Mouse (Mus musculus) hindbrain, embryonic 15.5 days (tissue): ENCODE measurements at regions not wholly inside any gene's neighbourhood (a gene's known extent, or its start where the extent isn't known, plus 50 kb on each side); places are given as distances from the start of the nearest gene placed in this dataset.

Source experiments
- ATAC-seq: fragments of 200-750 bp; cut with Nextera tagmentation; 2 replicates; pipeline ENCODE4 v1.8.0; 2017; ENCODE audit warnings: low read depth, moderate number of reproducible peaks, moderate TSS enrichment; ENCODE audit not compliant: low FRiP score
- H3K27ac ChIP-seq: fragments of 300-500 bp; sonication (generic); replicated peaks from 2 replicates; pipeline ENCODE4 v1.5.1; 2015; ENCODE audit warnings: mild to moderate bottlenecking, inconsistent platforms
- H3K27me3 ChIP-seq: fragments of 300-500 bp; sonication (generic); 2 replicates; pipeline ENCODE4 v1.6.1; 2015; ENCODE audit warnings: control low read depth, inconsistent platforms
- H3K36me3 ChIP-seq: fragments of 300-500 bp; sonication (generic); 2 replicates; pipeline ENCODE4 v1.6.1; 2015; ENCODE audit warnings: control low read depth, inconsistent platforms
- H3K4me1 ChIP-seq: fragments of 300-500 bp; sonication (generic); replicated peaks from 2 replicates; pipeline ENCODE4 v1.6.1; 2015; ENCODE audit warnings: control low read depth, inconsistent platforms
- H3K4me2 ChIP-seq: fragments of 300-500 bp; sonication (generic); 2 replicates; pipeline ENCODE4 v1.6.1; 2015; ENCODE audit warnings: moderate library complexity, mild to moderate bottlenecking, inconsistent platforms
- H3K4me3 ChIP-seq: fragments of 300-500 bp; sonication (generic); 2 replicates; pipeline ENCODE4 v1.5.1; 2015; ENCODE audit warnings: mild to moderate bottlenecking, inconsistent platforms
- H3K9ac ChIP-seq: fragments of 300-500 bp; sonication (generic); 2 replicates; pipeline ENCODE4 v1.6.1; 2015; ENCODE audit warnings: inconsistent platforms
- H3K9me3 ChIP-seq: fragments of 300-500 bp; sonication (generic); 2 replicates; pipeline ENCODE4 v1.6.1; 2016; ENCODE audit warnings: control low read depth, inconsistent platforms
- WGBS: fragments of 180-500 bp; shearing (Covaris S2); methylation state at CpG from one replicate; pipeline ENCODE4 v1.1.7; 2015; 5-methylcytosine and 5-hydroxymethylcytosine counted together

DNA sequence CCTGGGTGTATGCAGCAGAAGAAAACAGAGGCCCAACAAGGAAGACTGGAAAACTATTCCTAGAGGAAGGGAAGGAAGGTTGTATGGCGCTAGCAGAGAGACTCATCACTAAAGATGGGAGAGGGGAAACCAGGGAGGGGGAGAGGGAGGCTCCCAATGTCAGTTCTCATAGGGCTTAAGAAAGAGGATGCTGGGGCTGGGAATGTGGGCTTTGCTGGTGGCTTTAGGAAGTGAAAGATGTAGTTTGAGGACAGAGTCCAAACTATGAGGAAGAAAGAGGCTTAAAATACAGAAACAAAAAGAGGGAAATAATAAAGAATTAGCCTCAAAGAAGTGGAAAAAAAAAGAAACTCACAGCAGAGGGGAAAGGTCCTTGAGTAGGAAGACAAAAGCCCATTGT lies 357.0 kb downstream of the Foxo1 start:
- no peak overlapping the region for H3K9ac ChIP-seq
- H3K27me3 ChIP-seq, result no peaks in the 10 kb centered on the region
- 74% methylated on average over 1 of the region's 1 CpGs for WGBS
- no peak overlapping the region for H3K4me3 ChIP-seq
- no peak overlapping the region for H3K27ac ChIP-seq
- no peak overlapping the region for H3K4me2 ChIP-seq
- no peaks in the 10 kb centered on the region for H3K4me1 ChIP-seq
- no peak for ATAC-seq
- H3K36me3 ChIP-seq, result no peaks in the 10 kb centered on the region
- no peaks in the 10 kb centered on the region for H3K9me3 ChIP-seq

DNA sequence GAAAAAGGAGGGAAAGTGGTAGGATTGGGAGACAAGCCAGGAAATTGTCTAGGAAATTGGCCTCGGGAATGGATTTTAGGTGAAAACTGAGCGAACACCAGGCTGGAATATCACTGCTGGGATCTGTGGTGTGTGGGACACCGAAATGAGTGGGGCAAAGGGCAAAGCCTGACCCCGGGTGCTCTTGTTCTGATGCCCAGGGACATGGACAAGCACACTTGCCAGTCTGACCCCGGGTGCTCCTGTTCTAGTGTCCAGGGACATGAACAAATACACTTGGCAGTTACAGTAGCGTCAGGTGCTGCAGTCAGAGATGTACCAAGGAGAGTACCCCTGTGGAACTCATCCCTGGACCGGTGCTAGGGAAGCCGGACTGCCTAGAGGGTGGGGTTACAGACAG lies 354.4 kb downstream of the Foxo1 start:
- Histone ChIP-seq H3K4me1 (no peaks in the 10 kb centered on the region), H3K27me3 (no peaks in the 10 kb centered on the region), H3K36me3 (no peaks in the 10 kb centered on the region), H3K9me3 (no peaks in the 10 kb centered on the region), H3K9ac (no peak overlapping the region), H3K4me3 (no peak overlapping the region), H3K27ac (no peak overlapping the region), H3K4me2 (no peak overlapping the region)
- WGBS, result 92% methylated on average over 8 of the region's 8 CpGs
- no peak for ATAC-seq

DNA sequence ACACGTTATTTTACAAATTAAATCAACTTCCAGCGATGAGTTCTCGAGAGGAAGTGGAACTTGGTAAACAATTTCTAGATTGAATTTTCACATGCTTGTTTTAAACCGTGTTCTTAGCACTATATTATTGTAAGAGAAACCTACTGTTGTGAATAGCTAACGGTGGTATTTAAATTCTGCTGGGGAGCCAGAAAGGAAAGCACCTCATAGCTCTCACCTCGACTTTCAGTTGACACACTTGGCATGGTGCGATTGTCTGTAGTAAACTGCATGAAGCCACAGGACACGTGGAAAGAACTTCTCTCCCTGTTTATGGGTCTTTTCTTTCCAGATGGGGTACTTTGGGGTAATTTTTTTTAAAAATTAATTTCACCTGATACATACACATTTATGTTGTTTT lies 353.8 kb downstream of the Foxo1 start:
- H3K27ac ChIP-seq, result no peak overlapping the region
- WGBS, result 89% methylated on average over 8 of the region's 8 CpGs
- no peak overlapping the region for H3K4me2 ChIP-seq
- H3K36me3 ChIP-seq, result no peaks in the 10 kb centered on the region
- ATAC-seq, result no peak
- H3K27me3 ChIP-seq, result no peaks in the 10 kb centered on the region
- no peaks in the 10 kb centered on the region for H3K9me3 ChIP-seq
- no peaks in the 10 kb centered on the region for H3K4me1 ChIP-seq
- no peak overlapping the region for H3K4me3 ChIP-seq
- H3K9ac ChIP-seq, result no peak overlapping the region

- Histone ChIP-seq H3K9ac (no peak overlapping the region), H3K27ac (no peak overlapping the region), H3K4me1 (no peaks in the 10 kb centered on the region), H3K9me3 (no peaks in the 10 kb centered on the region), H3K27me3 (no peaks in the 10 kb centered on the region), H3K36me3 (no peaks in the 10 kb centered on the region), H3K4me3 (no peak overlapping the region), H3K4me2 (no peak overlapping the region)
- 92% methylated on average over 2 of the region's 2 CpGs for WGBS
- no peak for ATAC-seq
These were observed 350.7 kb downstream of the Foxo1 start for GRCm38 (mm10) chr3:52618925-52619224.

- 86% methylated on average over 7 of the region's 7 CpGs for WGBS
These were observed 350.2 kb downstream of the Foxo1 start for GRCm38 (mm10) chr3:52618212-52618924.

DNA sequence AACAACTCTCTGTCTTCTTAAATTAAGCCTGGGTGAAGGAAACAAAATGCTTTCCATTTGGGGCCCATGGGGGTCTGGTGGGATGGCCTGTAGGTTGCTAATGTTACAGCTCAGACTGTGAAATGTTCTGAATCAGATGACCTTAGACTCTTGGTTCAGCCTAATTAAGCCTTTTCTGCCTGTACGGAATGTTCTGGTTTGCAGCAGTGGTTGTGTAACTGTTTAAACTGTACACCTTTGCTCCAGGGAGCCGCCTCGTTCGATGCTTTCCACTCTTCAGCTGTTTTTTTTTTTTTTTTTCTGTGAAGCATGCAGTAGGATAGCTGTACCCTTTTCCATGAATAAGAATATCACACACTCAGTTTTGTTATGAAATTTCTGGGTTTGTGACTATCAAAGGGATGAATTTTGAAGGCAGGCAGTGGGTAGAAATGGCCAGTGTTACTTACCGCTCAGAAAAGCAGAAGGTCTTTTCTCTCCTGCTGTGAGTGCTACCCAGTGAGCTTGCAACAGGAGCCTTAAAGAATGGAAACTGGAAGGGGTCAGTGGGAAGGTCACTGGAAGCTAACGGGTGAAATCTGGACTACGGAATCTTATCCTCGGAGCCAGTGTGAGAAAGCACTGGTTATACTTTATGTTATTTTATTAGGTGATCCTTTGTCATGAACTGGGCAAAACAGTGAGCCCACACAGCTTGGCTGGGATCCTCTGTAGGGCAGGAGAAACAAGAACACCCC lies 349.4 kb downstream of the Foxo1 start:
- no peaks in the 10 kb centered on the region for H3K4me1 ChIP-seq
- no peak overlapping the region for H3K4me3 ChIP-seq
- WGBS, result 38% methylated on average over 8 of the region's 8 CpGs
- H3K9ac ChIP-seq, result no peak overlapping the region
- H3K27ac ChIP-seq, result no peak overlapping the region
- H3K4me2 ChIP-seq, result no peak overlapping the region
- no peaks in the 10 kb centered on the region for H3K36me3 ChIP-seq
- H3K9me3 ChIP-seq, result no peaks in the 10 kb centered on the region
- H3K27me3 ChIP-seq, result no peaks in the 10 kb centered on the region
- ATAC-seq, result no peak

More at GRCm38 (mm10) chr3:52618212-52618924, 350.2 kb downstream of the Foxo1 start:
- H3K4me1 ChIP-seq, result no peaks in the 10 kb centered on the region
- H3K36me3 ChIP-seq, result no peaks in the 10 kb centered on the region
- H3K9me3 ChIP-seq, result no peaks in the 10 kb centered on the region
- no peak for ATAC-seq
- no peak overlapping the region for H3K4me3 ChIP-seq
- H3K27me3 ChIP-seq, result no peaks in the 10 kb centered on the region
- no peak overlapping the region for H3K27ac ChIP-seq
- H3K4me2 ChIP-seq, result no peak overlapping the region
- H3K9ac ChIP-seq, result no peak overlapping the region

GRCm38 (mm10) chr3:52611881-52612280 lies 343.7 kb downstream of the Foxo1 start:
- Histone ChIP-seq H3K4me1 (no peaks in the 10 kb centered on the region), H3K9ac (no peak overlapping the region), H3K36me3 (no peaks in the 10 kb centered on the region), H3K4me2 (no peak overlapping the region), H3K4me3 (no peak overlapping the region), H3K9me3 (no peaks in the 10 kb centered on the region), H3K27me3 (no peaks in the 10 kb centered on the region), H3K27ac (no peak overlapping the region)
- ATAC-seq, result no peak
- WGBS, result 94% methylated on average over 8 of the region's 8 CpGs

DNA sequence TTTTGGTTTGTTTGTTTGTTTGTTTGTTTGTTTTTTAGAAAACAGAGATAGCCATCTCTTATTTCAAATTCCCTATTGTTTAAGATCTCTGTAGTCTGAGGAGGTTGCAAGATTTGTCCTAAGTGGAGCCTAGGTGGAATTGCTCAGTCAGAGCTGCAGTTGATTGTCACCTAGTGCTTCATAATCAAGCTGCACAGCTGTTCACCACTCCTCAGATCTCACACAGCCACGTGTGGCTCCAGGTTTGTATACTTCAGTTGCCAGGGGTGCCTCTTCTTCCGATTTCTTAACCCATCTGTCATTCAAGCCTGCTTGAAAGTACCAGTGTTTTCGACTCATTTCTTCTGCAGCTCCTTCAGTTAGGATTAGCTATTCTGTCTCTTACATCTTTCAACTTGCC lies 342.3 kb downstream of the Foxo1 start:
- H3K4me3 ChIP-seq, result no peak overlapping the region
- H3K4me1 ChIP-seq, result 0 out of 2 replicates have a peak, but pooled peaks cover under 1% of the 10 kb centered on the region
- ATAC-seq, result no peak
- no peak overlapping the region for H3K4me2 ChIP-seq
- no peak overlapping the region for H3K27ac ChIP-seq
- no peaks in the 10 kb centered on the region for H3K9me3 ChIP-seq
- no peaks in the 10 kb centered on the region for H3K27me3 ChIP-seq
- WGBS, result 65% methylated on average over 3 of the region's 3 CpGs
- no peaks in the 10 kb centered on the region for H3K36me3 ChIP-seq
- no peak overlapping the region for H3K9ac ChIP-seq

- ATAC-seq, result no peak
- peaks cover 9% of the 10 kb centered on the region; the same call in 1 of the 2 replicates for H3K4me1 ChIP-seq
- no peak overlapping the region for H3K4me3 ChIP-seq
- no peak overlapping the region for H3K27ac ChIP-seq
- H3K9ac ChIP-seq, result no peak overlapping the region
- WGBS, result 91% methylated on average over 5 of the region's 5 CpGs
- no peak overlapping the region for H3K4me2 ChIP-seq
- H3K36me3 ChIP-seq, result no peaks in the 10 kb centered on the region
- no peaks in the 10 kb centered on the region for H3K27me3 ChIP-seq
- no peaks in the 10 kb centered on the region for H3K9me3 ChIP-seq
These were observed 339.9 kb downstream of the Foxo1 start for GRCm38 (mm10) chr3:52608086-52608426.

- H3K36me3 ChIP-seq, result no peaks in the 10 kb centered on the region
- 87% methylated on average over 12 of the region's 12 CpGs for WGBS
- no peak for ATAC-seq
These were observed 339.4 kb downstream of the Foxo1 start for GRCm38 (mm10) chr3:52607379-52608085.

DNA sequence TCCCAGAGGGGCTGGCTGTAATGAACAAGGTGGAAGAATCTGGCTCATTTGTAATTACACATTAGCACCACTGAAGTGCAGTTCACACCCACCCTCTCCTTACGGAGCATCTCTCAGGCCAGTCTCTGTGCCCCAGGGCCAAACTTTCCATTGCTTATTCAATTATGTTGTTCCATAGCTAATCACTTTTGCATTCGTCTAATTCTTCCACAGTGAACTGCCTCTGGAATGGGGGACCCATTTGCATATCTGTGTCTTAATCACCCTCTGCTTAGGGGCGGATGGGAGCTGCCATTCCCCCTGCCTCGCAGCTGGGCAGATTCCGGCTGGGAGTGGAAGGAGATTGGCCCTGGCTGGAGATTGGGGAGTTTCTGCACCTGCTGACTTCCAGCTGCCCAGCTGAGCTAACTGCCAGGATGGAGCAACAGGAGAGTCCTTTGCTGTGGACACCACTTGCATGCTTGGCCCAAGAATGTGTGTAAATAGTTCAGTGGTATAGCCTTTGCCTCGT lies 337.2 kb downstream of the Foxo1 start:
- Histone ChIP-seq H3K9me3 (no peaks in the 10 kb centered on the region), H3K27ac (no peak overlapping the region), H3K4me2 (no peak overlapping the region), H3K27me3 (no peaks in the 10 kb centered on the region), H3K36me3 (no peaks in the 10 kb centered on the region), H3K4me3 (no peak overlapping the region), H3K9ac (no peak overlapping the region), H3K4me1 (peaks cover 9% of the 10 kb centered on the region; the same call in 1 of the 2 replicates)
- ATAC-seq, result peak; percentile 78
- 32% methylated on average over 6 of the region's 6 CpGs for WGBS

More at GRCm38 (mm10) chr3:52607379-52608085, 339.4 kb downstream of the Foxo1 start:
- Histone ChIP-seq H3K27me3 (no peaks in the 10 kb centered on the region), H3K9ac (no peak overlapping the region), H3K4me3 (no peak overlapping the region), H3K4me2 (no peak overlapping the region), H3K9me3 (no peaks in the 10 kb centered on the region), H3K27ac (no peak overlapping the region), H3K4me1 (peaks cover 9% of the 10 kb centered on the region; the same call in 1 of the 2 replicates)

DNA sequence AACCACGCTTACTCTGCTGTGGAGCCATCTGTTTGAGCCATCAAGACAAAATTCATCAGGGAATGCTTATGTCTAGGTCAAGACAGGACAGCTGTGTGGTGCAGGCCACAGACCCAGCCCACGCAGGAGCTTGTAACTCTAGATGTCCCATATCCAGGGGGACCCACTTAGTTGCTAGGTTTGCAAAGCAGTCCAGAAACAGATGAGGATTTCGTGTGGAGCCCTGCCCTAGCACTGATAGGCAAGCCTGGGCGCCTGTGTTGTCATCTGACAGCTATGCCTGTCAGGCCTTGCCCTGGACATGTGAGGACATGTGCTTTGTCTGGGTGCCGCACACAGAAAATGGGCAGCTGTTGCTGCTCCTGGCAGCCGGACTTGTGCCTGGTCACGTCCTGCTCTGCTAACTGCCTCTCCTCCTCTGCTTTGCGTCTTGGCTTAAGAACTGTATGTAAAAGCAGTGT lies 335.1 kb downstream of the Foxo1 start:
- H3K36me3 ChIP-seq, result no peaks in the 10 kb centered on the region
- H3K4me3 ChIP-seq, result no peak overlapping the region
- H3K9me3 ChIP-seq, result no peaks in the 10 kb centered on the region
- no peak overlapping the region for H3K9ac ChIP-seq
- H3K27me3 ChIP-seq, result no peaks in the 10 kb centered on the region
- ATAC-seq, result no peak
- no peak overlapping the region for H3K27ac ChIP-seq
- no peak overlapping the region for H3K4me2 ChIP-seq
- peaks cover 9% of the 10 kb centered on the region; the same call in 1 of the 2 replicates for H3K4me1 ChIP-seq
- 72% methylated on average over 8 of the region's 8 CpGs for WGBS
